Mouse (Mus musculus): ENCODE data around the gene Polr2g.

DNA sequence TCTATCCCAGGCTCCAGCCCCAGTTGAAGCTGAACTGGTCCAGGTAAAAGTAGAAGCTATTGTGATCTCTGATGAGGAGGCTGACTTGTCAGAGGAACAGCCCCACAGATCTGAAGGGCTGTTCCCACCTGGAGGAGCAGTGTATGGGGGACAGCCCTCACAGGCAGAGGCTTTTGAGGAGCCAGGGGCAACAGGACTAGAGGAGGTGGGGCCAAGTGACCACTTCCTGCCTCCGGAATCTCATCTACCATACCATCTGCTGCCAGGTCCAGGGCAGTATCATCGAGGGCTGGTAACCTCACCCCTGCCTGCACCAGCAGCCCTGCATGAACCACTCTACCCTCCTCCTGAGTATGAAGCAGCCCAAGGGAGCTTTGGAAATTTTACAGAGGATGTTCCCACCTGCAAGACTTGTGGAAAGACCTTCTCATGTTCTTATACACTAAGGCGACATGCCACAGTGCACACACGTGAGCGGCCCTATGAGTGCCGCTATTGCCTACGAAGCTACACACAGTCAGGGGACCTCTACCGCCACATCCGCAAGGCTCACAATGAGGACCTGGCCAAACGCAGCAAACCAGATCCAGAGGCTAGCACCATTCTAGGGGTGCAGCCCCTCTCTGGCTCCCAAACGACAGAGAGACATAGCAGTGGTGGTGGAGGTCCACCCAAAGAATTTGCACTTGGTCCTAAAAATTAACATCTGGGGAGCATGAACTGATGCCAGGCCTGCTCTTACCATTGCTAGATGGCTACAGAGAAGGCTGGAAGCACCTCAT is 5.7 kb upstream of the Polr2g start:
- TF ChIP-seq CTCF (IDR thresholded peaks at IDR 0.05; ENCODE audit: borderline replicate concordance, insufficient read depth, low read length) (no peak), POLR2A (IDR thresholded peaks at IDR 0.05; ENCODE audit: low read depth, low read length) (no peak)
